ENCODE assay signal across 20 mouse cellular contexts in genomic region chr17:85361006-85361405, GRCm38 (mm10).
"Had no signal": no experiment of that assay in that cellular context is flagged by ENCODE, and none has a peak within 500 bp of the region (broad histone marks: within the 10 kb centered on the region; RNA-seq: fewer than 3 reads in every experiment).

No protein-coding gene starts in this region.

- H3K9ac ChIP-seq: intestine, embryonic 15.5 days; limb, embryonic 12.5 days; limb, embryonic 15.5 days; liver, embryonic 14.5 days; liver, postnatal 0 days; lung, embryonic 14.5 days; midbrain, embryonic 12.5 days; midbrain, embryonic 15.5 days; neural tube, embryonic 13.5 days; stomach, embryonic 15.5 days had no signal

- ATAC-seq: intestine, embryonic 15.5 days; liver, postnatal 0 days; lung, postnatal 0 days; midbrain, embryonic 15.5 days had no signal

- H3K4me1 ChIP-seq: intestine, embryonic 15.5 days; limb, embryonic 12.5 days; limb, embryonic 15.5 days; midbrain, embryonic 15.5 days; neural tube, embryonic 13.5 days; stomach, embryonic 15.5 days had no signal

- DNase-seq: left cerebral cortex, postnatal 4 days; liver, postnatal 0 days; lung, embryonic 14.5 days; retina, postnatal 1 day; right cerebral cortex, postnatal 25 days; spleen, adult 18-20 months; thymus, postnatal 25 days had no signal

- H3K27me3 ChIP-seq: intestine, embryonic 15.5 days; limb, embryonic 12.5 days; limb, embryonic 15.5 days; neural tube, embryonic 13.5 days; stomach, embryonic 15.5 days had no signal

- H3K27ac ChIP-seq: intestine, embryonic 15.5 days; kidney, postnatal 0 days; limb, embryonic 12.5 days; limb, embryonic 15.5 days; liver, embryonic 14.5 days; macrophage; midbrain, embryonic 12.5 days; midbrain, embryonic 15.5 days; neural tube, embryonic 13.5 days; stomach, embryonic 15.5 days had no signal

- H3K9me3 ChIP-seq: intestine, embryonic 15.5 days; limb, embryonic 12.5 days; limb, embryonic 15.5 days; midbrain, embryonic 12.5 days; midbrain, embryonic 15.5 days; neural tube, embryonic 13.5 days; stomach, embryonic 15.5 days had no signal

- H3K4me3 ChIP-seq: intestine, embryonic 15.5 days; limb, embryonic 12.5 days; limb, embryonic 15.5 days; midbrain, embryonic 12.5 days; midbrain, embryonic 15.5 days; myocyte; neural tube, embryonic 13.5 days; stomach, embryonic 15.5 days had no signal

- H3K4me2 ChIP-seq: intestine, embryonic 15.5 days; limb, embryonic 12.5 days; limb, embryonic 15.5 days; liver, embryonic 11.5 days; lung, embryonic 14.5 days; midbrain, embryonic 12.5 days; midbrain, embryonic 15.5 days; neural tube, embryonic 13.5 days; stomach, embryonic 15.5 days had no signal

- H3K36me3 ChIP-seq: intestine, embryonic 15.5 days; limb, embryonic 12.5 days; limb, embryonic 15.5 days; midbrain, embryonic 12.5 days; midbrain, embryonic 15.5 days; neural tube, embryonic 13.5 days; stomach, embryonic 15.5 days had no signal
